Mouse (Mus musculus) embryonic facial prominence, embryonic 14.5 days (tissue): Measurements from ENCODE around the gene Olfm2. TPM values are rescaled to one million over a fixed set of nuclear protein-coding genes. Genes with fewer than 3 reads are reported as not detected.

Source experiments
- ATAC-seq: fragments of 200-750 bp; cut with Nextera tagmentation; 2 replicates; pipeline ENCODE4 v1.8.0; 2017; ENCODE audit warnings: low read depth, moderate number of reproducible peaks, moderate TSS enrichment
- DNase-seq: peaks from one replicate; pipeline ENCODE4 v3.0.0-alpha.2; 2015; ENCODE audit warnings: low spot score
- H3K27ac ChIP-seq: fragments of 300-500 bp; sonication (generic); replicated peaks from 2 replicates; pipeline ENCODE4 v1.5.1; 2014; ENCODE audit warnings: low read depth, mild to moderate bottlenecking, low read length, moderate library complexity
- H3K27me3 ChIP-seq: fragments of 300-500 bp; sonication (generic); replicated peaks from 2 replicates; pipeline ENCODE4 v1.6.1; 2014; ENCODE audit warnings: low read length; ENCODE audit not compliant: control insufficient read depth, insufficient read depth
- H3K36me3 ChIP-seq: fragments of 300-500 bp; sonication (generic); 2 replicates; pipeline ENCODE4 v1.6.1; 2014; ENCODE audit warnings: low read length, mixed read lengths; ENCODE audit not compliant: control insufficient read depth, insufficient read depth
- H3K4me1 ChIP-seq: fragments of 300-500 bp; sonication (generic); 2 replicates; pipeline ENCODE4 v1.6.1; 2014; ENCODE audit warnings: antibody characterized with exemption, low read length; ENCODE audit not compliant: control insufficient read depth, insufficient read depth
- H3K4me2 ChIP-seq: fragments of 300-500 bp; sonication (generic); 2 replicates; pipeline ENCODE4 v1.6.1; 2014; ENCODE audit warnings: low read depth, mild to moderate bottlenecking, low read length, moderate library complexity, mixed read lengths
- H3K4me3 ChIP-seq: fragments of 300-500 bp; sonication (generic); 2 replicates; pipeline ENCODE4 v1.5.1; 2014; ENCODE audit warnings: low read depth, mild to moderate bottlenecking, low read length
- H3K9ac ChIP-seq: fragments of 300-500 bp; sonication (generic); 2 replicates; pipeline ENCODE4 v1.6.1; 2014; ENCODE audit warnings: low read depth, mild to moderate bottlenecking, low read length, moderate library complexity, mixed read lengths
- H3K9me3 ChIP-seq: fragments of 300-500 bp; sonication (generic); 2 replicates; pipeline ENCODE4 v1.6.1; 2016; ENCODE audit warnings: low read length; ENCODE audit not compliant: control insufficient read depth
- WGBS: fragments of 180-500 bp; shearing (Covaris S2); extraction: QIAGEN DNeasy Blood & Tissue Kit; methylation state at CpG from one replicate; pipeline ENCODE4 v1.1.7; 2014; 5-methylcytosine and 5-hydroxymethylcytosine counted together
- polyA plus RNA-seq: library from polyadenylated mRNA; unstranded; fragments of >200 nt; fragmentation: Nextera tagmentation; extraction: Ambion mirVana; gene quantifications from 2 replicates; pipeline ENCODE4 v1.2.1, GENCODE M21; 2014

Olfm2 gene
- polyA plus RNA-seq, 1 experiment from 2014 or later = 9.2 TPM

- no peaks in the 10 kb centered on the region for H3K27me3 ChIP-seq
- H3K27ac ChIP-seq = no peak overlapping the region
- DNase-seq = no peak
- H3K4me1 ChIP-seq = no peaks in the 10 kb centered on the region
- 80% methylated on average over 2 of the region's 2 CpGs for WGBS
- no peaks in the 10 kb centered on the region for H3K9me3 ChIP-seq
- H3K4me2 ChIP-seq = no peak overlapping the region
- ATAC-seq = no peak
- no peaks in the 10 kb centered on the region for H3K36me3 ChIP-seq
- H3K4me3 ChIP-seq = no peak overlapping the region
- H3K9ac ChIP-seq = no peak overlapping the region
Measured at GRCm38 (mm10) chr9:20754335-20754734, 8.2 kb upstream of the Olfm2 start.

GRCm38 (mm10) chr9:20751477-20752029 is 5.4 kb upstream of the Olfm2 start:
- Histone ChIP-seq H3K9me3 (no peaks in the 10 kb centered on the region), H3K9ac (no peak overlapping the region), H3K36me3 (no peaks in the 10 kb centered on the region), H3K4me1 (no peaks in the 10 kb centered on the region), H3K4me2 (no peak overlapping the region), H3K27me3 (peaks cover 5% of the 10 kb centered on the region), H3K4me3 (no peak overlapping the region), H3K27ac (no peak overlapping the region)
- WGBS = 51% methylated on average over 6 of the region's 6 CpGs
- ATAC-seq = no peak
- DNase-seq = peak; percentile 24

GRCm38 (mm10) chr9:20749213-20749612 is 3.1 kb upstream of the Olfm2 start:
- H3K9me3 ChIP-seq = no peaks in the 10 kb centered on the region
- H3K4me1 ChIP-seq = peaks cover 2% of the 10 kb centered on the region; the same call in 1 of the 2 replicates
- no peak overlapping the region for H3K4me3 ChIP-seq
- no peak for DNase-seq
- no peak overlapping the region for H3K4me2 ChIP-seq
- peaks cover 28% of the 10 kb centered on the region for H3K27me3 ChIP-seq
- no peak for ATAC-seq
- 69% methylated on average over 5 of the region's 5 CpGs for WGBS
- no peak overlapping the region for H3K27ac ChIP-seq
- H3K9ac ChIP-seq = no peak overlapping the region
- H3K36me3 ChIP-seq = no peaks in the 10 kb centered on the region

- 0 out of 2 replicates have a peak, but pooled peaks cover 4% of the 10 kb centered on the region for H3K9me3 ChIP-seq
- peaks cover 2% of the 10 kb centered on the region; the same call in 1 of the 2 replicates for H3K4me1 ChIP-seq
- H3K9ac ChIP-seq = no peak overlapping the region
- no peak overlapping the region for H3K4me3 ChIP-seq
- peaks cover 35% of the 10 kb centered on the region for H3K27me3 ChIP-seq
- no peaks in the 10 kb centered on the region for H3K36me3 ChIP-seq
- no peak overlapping the region for H3K4me2 ChIP-seq
- ATAC-seq (no peak), DNase-seq (no peak)
- WGBS = 61% methylated on average over 3 of the region's 3 CpGs
- H3K27ac ChIP-seq = no peak overlapping the region
Measured at GRCm38 (mm10) chr9:20748540-20748939, 2.4 kb upstream of the Olfm2 start.

GRCm38 (mm10) chr9:20747682-20748081 is 1.5 kb upstream of the Olfm2 start:
- Histone ChIP-seq H3K27ac (no peak overlapping the region), H3K4me3 (no peak overlapping the region), H3K27me3 (peaks cover 36% of the 10 kb centered on the region), H3K9ac (no peak overlapping the region), H3K36me3 (no peaks in the 10 kb centered on the region), H3K4me1 (peaks cover 2% of the 10 kb centered on the region; the same call in 1 of the 2 replicates), H3K9me3 (0 out of 2 replicates have a peak, but pooled peaks cover 4% of the 10 kb centered on the region), H3K4me2 (no peak overlapping the region)
- DNase-seq = no peak
- ATAC-seq = no peak
- 13% methylated on average over 3 of the region's 3 CpGs for WGBS

- Histone ChIP-seq H3K4me2 (peak overlapping the region; percentile 84), H3K9me3 (0 out of 2 replicates have a peak, but pooled peaks cover 4% of the 10 kb centered on the region), H3K27me3 (peaks cover 36% of the 10 kb centered on the region), H3K4me3 (peak overlapping the region; percentile 48), H3K27ac (no peak overlapping the region), H3K36me3 (no peaks in the 10 kb centered on the region), H3K9ac (peak overlapping the region; percentile 65), H3K4me1 (peaks cover 6% of the 10 kb centered on the region; the same call in 1 of the 2 replicates)
- 11% methylated on average over 17 of the region's 17 CpGs for WGBS
- peak; percentile 13; the same call in 1 of the 2 replicates for ATAC-seq
- DNase-seq = no peak
Measured at GRCm38 (mm10) chr9:20745129-20745966, 801 bp downstream of the Olfm2 start.

- no peak overlapping the region for H3K9ac ChIP-seq
- H3K27me3 ChIP-seq = peaks cover 36% of the 10 kb centered on the region
- H3K9me3 ChIP-seq = 0 out of 2 replicates have a peak, but pooled peaks cover 4% of the 10 kb centered on the region
- no peak for ATAC-seq
- H3K4me1 ChIP-seq = peaks cover 6% of the 10 kb centered on the region; the same call in 1 of the 2 replicates
- H3K27ac ChIP-seq = no peak overlapping the region
- 13% methylated on average over 22 of the region's 22 CpGs for WGBS
- H3K4me3 ChIP-seq = no peak overlapping the region
- no peak for DNase-seq
- no peak overlapping the region for H3K4me2 ChIP-seq
- no peaks in the 10 kb centered on the region for H3K36me3 ChIP-seq
Measured at GRCm38 (mm10) chr9:20743946-20744738, 2.0 kb downstream of the Olfm2 start.

- ATAC-seq (peak; percentile 85), DNase-seq (peak; percentile 90)
- Histone ChIP-seq H3K27ac (no peak overlapping the region), H3K9me3 (0 out of 2 replicates have a peak, but pooled peaks cover 4% of the 10 kb centered on the region), H3K27me3 (peaks cover 19% of the 10 kb centered on the region), H3K4me3 (peak overlapping the region; percentile 26; the same call in 1 of the 2 replicates), H3K36me3 (no peaks in the 10 kb centered on the region), H3K4me1 (peaks cover 3% of the 10 kb centered on the region; the same call in 1 of the 2 replicates), H3K9ac (peak overlapping the region; percentile 42; the same call in 1 of the 2 replicates), H3K4me2 (peak overlapping the region; percentile 52)
- WGBS = 1% methylated on average over 12 of the region's 12 CpGs
Measured at GRCm38 (mm10) chr9:20740407-20740806, 5.7 kb downstream of the Olfm2 start.
